In the genomic region with DNA sequence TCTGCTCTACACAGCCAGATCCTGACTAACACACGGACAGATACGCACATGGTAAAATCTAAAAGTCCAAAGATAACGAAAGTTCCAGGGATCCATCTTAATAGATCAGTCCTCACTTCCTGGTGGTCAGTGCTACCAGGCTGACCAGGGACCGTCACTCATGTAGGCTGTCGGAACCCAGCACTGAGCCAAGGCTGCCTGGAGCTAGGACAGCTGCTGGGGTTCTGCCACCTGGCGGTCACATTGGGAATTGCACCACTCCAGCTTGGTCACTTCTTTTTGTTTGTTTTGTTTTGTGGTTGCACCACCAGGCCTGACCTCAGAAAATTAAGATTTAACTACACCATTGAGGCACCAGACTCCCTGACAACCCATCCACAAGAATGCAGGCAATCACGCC, we compare ENCODE assay signal across 8 mouse cellular contexts. TPM values are rescaled to one million over a fixed set of nuclear protein-coding genes. Genes with fewer than 3 reads are reported as not detected.
DNase-seq lines count a peak whose midpoint lies in the region; ATAC-seq and TF ChIP-seq lines count a peak whose summit lies in the region.
"Had no signal": no experiment of that assay in that cellular context is flagged by ENCODE, and none has a peak within 500 bp of the region (broad histone marks: within the 10 kb centered on the region; RNA-seq: fewer than 3 reads in every experiment).

No protein-coding gene starts in this region.

- no peak overlapping the region for H3K9ac ChIP-seq in midbrain, embryonic 16.5 days (ENCODE audit: low read depth, low read length)
- H3K9ac ChIP-seq in liver, adult 2 months (ENCODE audit: low read depth, low read length) = no peak overlapping the region
- H3K9ac ChIP-seq: liver, embryonic 15.5 days had no signal

- H3K4me3 ChIP-seq in midbrain, embryonic 10.5 days = no peak overlapping the region
- H3K4me3 ChIP-seq in midbrain, embryonic 16.5 days (ENCODE audit: low read depth, low read length) = no peak overlapping the region
- H3K4me3 ChIP-seq in liver, adult 2 months (ENCODE audit: insufficient read depth, low read depth, low read length) = no peak overlapping the region
- H3K4me3 ChIP-seq: liver, embryonic 15.5 days had no signal

- peaks cover 25% of the 10 kb centered on the region for H3K27me3 ChIP-seq in midbrain, embryonic 10.5 days (ENCODE audit: low read depth, poor library complexity, severe bottlenecking)
- H3K27me3 ChIP-seq in midbrain, embryonic 16.5 days (ENCODE audit: control insufficient read depth, insufficient read depth, low read depth, low read length) = no peaks in the 10 kb centered on the region; the same call in none of the 2 replicates
- no peaks in the 10 kb centered on the region for H3K27me3 ChIP-seq in liver, adult 2 months (ENCODE audit: control insufficient read depth, insufficient read depth, low read length)

- peak; percentile 96 for TF ChIP-seq CTCF in liver, adult 2 months (IDR thresholded peaks at IDR 0.05; ENCODE audit: low read depth, low read length)

- H3K4me2 ChIP-seq in midbrain, embryonic 16.5 days (ENCODE audit: low read length) = no peak overlapping the region
- H3K4me2 ChIP-seq: liver, embryonic 15.5 days had no signal

- H3K36me3 ChIP-seq in midbrain, embryonic 10.5 days = no peaks in the 10 kb centered on the region
- no peaks in the 10 kb centered on the region for H3K36me3 ChIP-seq in midbrain, embryonic 16.5 days (ENCODE audit: control insufficient read depth, insufficient read depth, low read length)
- no peaks in the 10 kb centered on the region for H3K36me3 ChIP-seq in liver, adult 2 months (ENCODE audit: control insufficient read depth, insufficient read depth, low read length)
- H3K36me3 ChIP-seq: liver, embryonic 15.5 days had no signal

- WGBS in midbrain, embryonic 10.5 days = 47% methylated on average over 7 of the region's 7 CpGs
- WGBS in midbrain, embryonic 16.5 days = 43% methylated on average over 7 of the region's 7 CpGs
- 50% methylated on average over 7 of the region's 7 CpGs for WGBS in liver, adult 2 months

- intact Hi-C loops in gastrocnemius, postnatal 14 days (cut with DNase I; ENCODE audit: low total_unique reads) = loop anchor here (5.0 to 10.0 kb wide), 2 partner anchors 180 to 337 kb away; no protein-coding TSS in a partner anchor

- DNase-seq in midbrain, embryonic 10.5 days (ENCODE audit: low spot score) = peak; percentile 73
- DNase-seq in MN1 (ENCODE audit: low spot score) = peak; percentile 58
- DNase-seq in cerebellum, adult 18-20 months = peak; percentile 69 to 80
- DNase-seq in gastrocnemius, postnatal 14 days = peak; percentile 67
- no peak for DNase-seq in liver, adult 2 months (ENCODE audit: extremely low read depth, low read depth, low spot score)
- DNase-seq in retina, postnatal 1 day = peak; percentile 80

- peaks cover 23% of the 10 kb centered on the region for H3K4me1 ChIP-seq in midbrain, embryonic 10.5 days
- no peaks in the 10 kb centered on the region for H3K4me1 ChIP-seq in midbrain, embryonic 16.5 days (ENCODE audit: control insufficient read depth, insufficient read depth, low read length)
- H3K4me1 ChIP-seq in liver, adult 2 months (ENCODE audit: control insufficient read depth, insufficient read depth, low read length) = no peaks in the 10 kb centered on the region

- no peak for TF ChIP-seq POLR2A in liver, adult 2 months (IDR thresholded peaks at IDR 0.05; ENCODE audit: extremely low read depth, insufficient read depth, low read length)

- H3K79me2 ChIP-seq in liver, adult 2 months (ENCODE audit: control insufficient read depth, insufficient read depth, low read length) = no peaks in the 10 kb centered on the region

- no peak overlapping the region for H3K27ac ChIP-seq in midbrain, embryonic 10.5 days (replicated peaks)
- H3K27ac ChIP-seq in midbrain, embryonic 16.5 days (ENCODE audit: low read length) = no peak overlapping the region
- H3K27ac ChIP-seq in liver, adult 2 months (replicated peaks; ENCODE audit: insufficient read depth, low read depth, low read length) = no peak overlapping the region
- H3K27ac ChIP-seq: liver, embryonic 15.5 days had no signal

- no peaks in the 10 kb centered on the region for H3K9me3 ChIP-seq in midbrain, embryonic 10.5 days (replicated peaks)
- no peaks in the 10 kb centered on the region for H3K9me3 ChIP-seq in midbrain, embryonic 16.5 days (replicated peaks; ENCODE audit: control insufficient read depth, low read length, poor library complexity, severe bottlenecking)
- H3K9me3 ChIP-seq: liver, embryonic 15.5 days had no signal

- no peak for ATAC-seq in midbrain, embryonic 16.5 days

RNA-seq across cellular contexts. Expression of a gene that starts 14.6 kb away (rescaled TPM):
- 5.1 and 5.9 TPM in 2 replicates for polyA plus RNA-seq in midbrain, embryonic 10.5 days (2016; fragmentation: Nextera tagmentation; extraction: Ambion mirVana)
- polyA plus RNA-seq in midbrain, embryonic 16.5 days (2015; fragmentation: Nextera tagmentation; extraction: Ambion mirVana) = 19.5 and 22.1 TPM in 2 replicates
- 10 to 100 TPM; 15.6 to 26.3 TPM for total RNA-seq in gastrocnemius, postnatal 14 days (2021)
- total RNA-seq in liver, adult 2 months (2014; rRNA removed) = 76.1 and 81.6 TPM in 2 replicates
- 140 and 148 TPM in 2 replicates for polyA plus RNA-seq in liver, adult 2 months (2012; rRNA removed)
